Mouse (Mus musculus) G1E (cell line): ENCODE measurements around the gene Atxn7l1.

ENCODE experiments used
- CTCF ChIP-seq: IDR thresholded peaks from 2 replicates; pipeline ENCODE4 v1.5.1; 2012; ENCODE audit warnings: low read depth, low read length, inconsistent platforms, mixed read lengths
- GATA1 ChIP-seq: IDR thresholded peaks from 2 replicates; pipeline ENCODE4 v1.6.1; 2012; ENCODE audit warnings: borderline replicate concordance, low read length, inconsistent platforms, mixed read lengths
- GATA2 ChIP-seq: IDR thresholded peaks from 2 replicates; pipeline ENCODE4 v1.6.1; 2012; ENCODE audit warnings: low read depth, low read length, inconsistent platforms, borderline replicate concordance
- POLR2AphosphoS5 ChIP-seq: IDR thresholded peaks from 2 replicates; pipeline ENCODE4 v1.6.1; 2012; ENCODE audit warnings: low read depth, low read length, inconsistent platforms; ENCODE audit not compliant: insufficient replicate concordance

DNA sequence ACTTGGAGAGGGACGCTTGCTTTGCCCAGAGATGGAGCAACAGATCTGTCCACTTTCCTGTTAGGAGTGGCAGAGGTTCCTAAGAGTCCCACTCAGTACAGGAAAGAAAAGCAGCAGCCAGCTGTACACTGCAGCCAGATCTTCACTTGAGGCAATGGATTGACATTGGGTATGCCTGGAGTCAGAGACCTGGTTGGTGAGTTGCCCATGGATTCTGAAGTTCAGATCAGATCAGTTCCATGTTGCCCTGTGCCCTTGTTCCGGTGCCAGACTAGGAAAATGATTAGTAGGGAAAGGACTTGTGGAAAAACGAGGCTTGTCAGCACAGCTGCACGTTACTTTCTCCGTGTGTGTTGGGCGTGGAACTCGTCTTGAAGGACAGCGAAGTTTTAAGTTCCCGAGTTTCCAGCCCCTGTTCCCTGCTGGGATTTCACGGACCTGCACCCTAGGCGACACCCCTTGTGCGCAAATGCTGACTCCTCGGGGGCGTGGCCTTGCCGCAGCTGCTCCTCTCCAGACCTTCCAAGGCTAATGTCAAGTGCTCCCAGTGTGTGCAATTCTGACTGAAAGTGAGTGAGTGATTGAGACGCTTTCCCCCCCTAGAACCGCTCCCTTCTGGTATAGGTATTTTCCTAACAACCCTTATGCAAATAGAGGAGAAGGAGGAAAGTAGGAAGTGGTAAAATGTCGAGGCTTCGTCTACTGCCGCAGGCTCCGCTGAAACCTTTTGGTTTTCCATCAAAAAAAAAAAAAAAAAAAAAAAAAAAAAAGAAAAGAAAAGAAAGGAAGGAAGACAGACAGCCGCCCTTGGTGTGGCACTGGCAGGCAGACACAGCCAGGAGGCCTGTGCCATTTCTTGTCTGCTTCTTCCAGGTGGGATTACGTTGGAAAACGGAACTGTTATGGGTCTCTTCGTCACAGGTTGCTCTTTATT is 28.4 kb downstream of the Atxn7l1 start:
- no peak for TF ChIP-seq CTCF
- no peak for TF ChIP-seq GATA2
- no peak for TF ChIP-seq POLR2AphosphoS5
- no peak for TF ChIP-seq GATA1
